Mouse (Mus musculus) adrenal gland, adult 2 months (tissue): ENCODE data around the gene Esd. TPM values are rescaled to one million over a fixed set of nuclear protein-coding genes. Genes with fewer than 3 reads are reported as not detected.

Experiments
- DNase-seq: peaks from one replicate; pipeline ENCODE4 v3.0.0; 2021
- polyA plus RNA-seq: library from polyadenylated mRNA; depleted of rRNA; stranded (reverse); fragments of >200 nt; gene quantifications from 2 replicates; pipeline ENCODE4 v1.2.3, GENCODE M21; 2012; rRNA removed
- total RNA-seq, 2 experiments: library from RNA; stranded (reverse); gene quantifications; 2 replicates each; pipeline ENCODE4 v1.2.3; 2021

Esd gene
- total and polyA plus RNA-seq, 3 experiments = 26.6 to 390 (median 355) TPM

- no peak for DNase-seq
Observed at GRCm38 (mm10) chr14:74792793-74793192, 60.7 kb downstream of the Esd start.

- peak; percentile 6 for DNase-seq
Observed at GRCm38 (mm10) chr14:74794931-74795330, 62.8 kb downstream of the Esd start.

DNA sequence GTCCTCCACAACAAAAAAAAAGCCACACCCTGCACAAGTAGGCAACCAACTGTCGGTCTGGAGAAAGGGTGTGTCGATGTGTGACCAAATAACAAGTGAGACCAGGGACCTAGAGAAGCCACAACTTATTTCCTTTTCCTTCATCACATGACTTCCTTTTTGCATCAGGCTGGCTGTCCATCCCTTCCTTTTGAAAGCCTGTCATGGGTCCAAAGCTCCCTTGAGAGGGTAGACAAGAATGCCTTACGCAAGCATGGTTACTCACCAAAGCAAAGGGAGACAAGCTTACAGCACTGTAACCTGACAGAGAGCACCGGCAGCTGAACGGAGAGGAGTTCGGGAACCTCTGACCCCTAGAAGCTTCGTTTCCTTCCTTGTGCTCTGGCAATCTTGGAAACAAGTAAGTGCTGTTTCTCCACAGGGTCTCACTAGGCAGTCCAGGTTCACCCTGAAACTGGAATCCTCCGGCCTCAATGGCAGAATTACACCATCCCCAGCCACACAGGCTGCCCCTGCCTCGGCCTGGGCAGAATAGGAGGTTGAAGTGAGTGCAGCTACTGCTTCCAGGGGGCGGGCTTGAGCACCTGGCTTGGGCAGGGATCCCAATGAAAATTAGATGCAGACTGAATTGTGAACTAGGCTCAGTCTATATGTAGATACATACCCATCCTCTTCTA is 65.4 kb downstream of the Esd start:
- DNase-seq = no peak

DNA sequence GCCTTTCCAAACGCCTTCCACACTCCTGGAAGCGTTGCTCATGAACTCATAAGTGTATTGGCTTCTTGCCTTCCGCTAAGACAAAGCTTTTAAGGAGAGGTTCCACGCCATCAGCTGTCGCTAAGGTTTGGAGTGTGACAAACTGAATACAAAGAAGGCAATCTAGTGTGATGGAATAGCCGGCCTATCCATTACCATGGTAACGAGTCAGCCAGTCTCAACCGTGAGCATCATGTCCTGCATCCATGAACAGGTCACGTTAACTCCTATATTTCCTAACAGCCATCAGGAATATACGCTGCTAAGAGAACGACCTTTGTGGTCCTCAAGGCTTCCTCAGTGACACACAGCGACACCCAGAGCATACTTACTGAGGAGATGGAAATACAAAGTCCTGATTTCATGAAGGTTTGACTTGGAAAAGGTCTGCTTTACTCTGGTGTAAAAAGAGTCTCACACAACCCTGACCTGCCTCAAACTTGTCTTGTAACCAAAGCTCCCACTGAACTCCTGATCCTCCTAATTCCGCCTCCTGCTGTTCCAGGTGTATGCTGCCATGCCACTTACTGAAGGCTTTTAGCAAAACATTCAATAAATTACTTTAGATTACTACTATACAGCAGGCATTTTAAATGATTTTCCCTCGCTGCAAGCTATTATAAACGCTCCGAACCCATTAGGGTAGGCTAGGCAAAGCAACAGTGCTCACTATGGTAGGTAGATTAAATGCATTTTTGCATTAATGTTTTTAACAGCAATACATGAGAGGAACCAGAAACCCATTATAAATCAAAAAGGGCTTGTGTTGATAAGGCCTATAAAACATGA is 66.2 kb downstream of the Esd start:
- DNase-seq = no peak

Other genes starting within 250 kb of the Esd start
- gene Htr2a, start 91.5 kb upstream of the Esd start, total RNA-seq = under 1 TPM; 0.06 to 0.07 TPM
- gene Htr2a, start 91.5 kb upstream of the Esd start, polyA plus RNA-seq = 0.04 TPM in 1 of 2 replicates, not detected in the other
- 10 to 100 TPM; 10.8 to 15.0 TPM for gene Lrch1, start 215.6 kb downstream of the Esd start, total RNA-seq
- 4.7 and 5.3 TPM in 2 replicates for gene Lrch1, start 215.6 kb downstream of the Esd start, polyA plus RNA-seq